Mouse (Mus musculus) stomach, postnatal 0 days (tissue): ENCODE measurements at regions not wholly inside any gene's neighbourhood (a gene's known extent, or its start where the extent isn't known, plus 50 kb on each side); places are given as distances from the start of the nearest gene placed in this dataset.

Experiments
- CTCF ChIP-seq: IDR thresholded peaks from 2 replicates; pipeline ENCODE4 v1.5.1; 2016; ENCODE audit warnings: antibody characterized with exemption, low read depth, mild to moderate bottlenecking, moderate library complexity
- EP300 ChIP-seq: optimal IDR thresholded peaks from 2 replicates; pipeline ENCODE3; 2016; ENCODE audit warnings: antibody characterized with exemption

- TF ChIP-seq CTCF (no peak), EP300 (no peak)
Observed at GRCm38 (mm10) chr6:117625716-117626115, 215.3 kb upstream of the Zfp637 start.
